Mouse (Mus musculus) hindbrain, embryonic 16.5 days (tissue): ENCODE measurements around the gene Tpcn1. TPM values are rescaled to one million over a fixed set of nuclear protein-coding genes. Genes with fewer than 3 reads are reported as not detected.

Experiments
- ATAC-seq: fragments of 200-750 bp; cut with Nextera tagmentation; 2 replicates; pipeline ENCODE4 v1.8.0; 2017; ENCODE audit warnings: moderate TSS enrichment, moderate library complexity
- H3K27ac ChIP-seq: fragments of 300-500 bp; sonication (generic); 2 replicates; pipeline ENCODE4 v1.5.1; 2014; ENCODE audit warnings: low read depth, mild to moderate bottlenecking, control low read depth, low read length, moderate library complexity
- H3K27me3 ChIP-seq: fragments of 300-500 bp; sonication (generic); replicated peaks from 2 replicates; pipeline ENCODE4 v1.6.1; 2014; ENCODE audit warnings: low read length; ENCODE audit not compliant: control insufficient read depth, insufficient read depth
- H3K36me3 ChIP-seq: fragments of 300-500 bp; sonication (generic); 2 replicates; pipeline ENCODE4 v1.6.1; 2014; ENCODE audit warnings: mild to moderate bottlenecking, low read length, moderate library complexity, mixed read lengths; ENCODE audit not compliant: control insufficient read depth, insufficient read depth
- H3K4me1 ChIP-seq: fragments of 300-500 bp; sonication (generic); 2 replicates; pipeline ENCODE4 v1.6.1; 2014; ENCODE audit warnings: low read depth, low read length; ENCODE audit not compliant: control insufficient read depth, insufficient read depth
- H3K4me2 ChIP-seq: fragments of 300-500 bp; sonication (generic); 2 replicates; pipeline ENCODE4 v1.6.1; 2014; ENCODE audit warnings: mild to moderate bottlenecking, low read length, control low read depth, moderate library complexity
- H3K4me3 ChIP-seq: fragments of 300-500 bp; sonication (generic); 2 replicates; pipeline ENCODE4 v1.5.1; 2014; ENCODE audit warnings: mild to moderate bottlenecking, low read length, control low read depth, moderate library complexity
- H3K9ac ChIP-seq: fragments of 300-500 bp; sonication (generic); 2 replicates; pipeline ENCODE4 v1.6.1; 2014; ENCODE audit warnings: low read depth, mild to moderate bottlenecking, control low read depth, low read length, moderate library complexity
- H3K9me3 ChIP-seq: fragments of 300-500 bp; sonication (generic); 2 replicates; pipeline ENCODE4 v1.6.1; 2014; ENCODE audit warnings: mild to moderate bottlenecking, low read length, moderate library complexity; ENCODE audit not compliant: control insufficient read depth
- WGBS: fragments of 180-500 bp; shearing (Covaris S2); extraction: QIAGEN DNeasy Blood & Tissue Kit; methylation state at CpG from one replicate; pipeline ENCODE4 v1.1.7; 2014; 5-methylcytosine and 5-hydroxymethylcytosine counted together
- polyA plus RNA-seq: library from polyadenylated mRNA; unstranded; fragments of >200 nt; fragmentation: Nextera tagmentation; extraction: Ambion mirVana; gene quantifications from 2 replicates; pipeline ENCODE4 v1.2.1, GENCODE M21; 2015

Gene Tpcn1
- polyA plus RNA-seq, 1 experiment from 2014 or later: 15.1 TPM

GRCm38 (mm10) chr5:120558762-120559161, 29.7 kb downstream of the Tpcn1 start:
- H3K27me3 ChIP-seq: no peaks in the 10 kb centered on the region
- ATAC-seq: no peak
- no peak overlapping the region for H3K9ac ChIP-seq
- no peaks in the 10 kb centered on the region for H3K9me3 ChIP-seq
- no peak overlapping the region for H3K27ac ChIP-seq
- WGBS: 64% methylated on average over 14 of the region's 14 CpGs
- H3K4me2 ChIP-seq: no peak overlapping the region
- peaks cover 17% of the 10 kb centered on the region for H3K4me1 ChIP-seq
- H3K36me3 ChIP-seq: peaks cover 8% of the 10 kb centered on the region
- no peak overlapping the region for H3K4me3 ChIP-seq

- 79% methylated on average over 8 of the region's 8 CpGs for WGBS
- Histone ChIP-seq H3K4me1 (peaks cover 17% of the 10 kb centered on the region), H3K9ac (0 out of 2 replicates have a peak overlapping the region, but pooled peaks have one; percentile 10), H3K27me3 (no peaks in the 10 kb centered on the region), H3K36me3 (peaks cover 11% of the 10 kb centered on the region), H3K4me3 (no peak overlapping the region), H3K27ac (no peak overlapping the region), H3K9me3 (no peaks in the 10 kb centered on the region), H3K4me2 (no peak overlapping the region)
- ATAC-seq: no peak
These were observed 30.4 kb downstream of the Tpcn1 start for GRCm38 (mm10) chr5:120558041-120558440.

GRCm38 (mm10) chr5:120555871-120556270, 32.6 kb downstream of the Tpcn1 start:
- no peaks in the 10 kb centered on the region for H3K9me3 ChIP-seq
- H3K4me3 ChIP-seq: no peak overlapping the region
- H3K27ac ChIP-seq: no peak overlapping the region
- H3K27me3 ChIP-seq: no peaks in the 10 kb centered on the region
- H3K4me2 ChIP-seq: no peak overlapping the region
- no peak for ATAC-seq
- peaks cover 15% of the 10 kb centered on the region for H3K36me3 ChIP-seq
- H3K4me1 ChIP-seq: peaks cover 10% of the 10 kb centered on the region
- no peak overlapping the region for H3K9ac ChIP-seq
- WGBS: 79% methylated on average over 24 of the region's 24 CpGs

GRCm38 (mm10) chr5:120550673-120551072, 37.8 kb downstream of the Tpcn1 start:
- Histone ChIP-seq H3K4me3 (no peak overlapping the region), H3K4me2 (no peak overlapping the region), H3K36me3 (peaks cover 18% of the 10 kb centered on the region), H3K27ac (no peak overlapping the region), H3K9ac (no peak overlapping the region), H3K9me3 (no peaks in the 10 kb centered on the region), H3K4me1 (no peaks in the 10 kb centered on the region), H3K27me3 (no peaks in the 10 kb centered on the region)
- no peak for ATAC-seq
- WGBS: 99% methylated on average over 5 of the region's 5 CpGs

GRCm38 (mm10) chr5:120550137-120550536, 38.3 kb downstream of the Tpcn1 start:
- no peaks in the 10 kb centered on the region for H3K27me3 ChIP-seq
- no peaks in the 10 kb centered on the region for H3K4me1 ChIP-seq
- H3K36me3 ChIP-seq: peaks cover 15% of the 10 kb centered on the region
- 94% methylated on average over 5 of the region's 5 CpGs for WGBS
- no peak overlapping the region for H3K9ac ChIP-seq
- H3K4me2 ChIP-seq: no peak overlapping the region
- H3K9me3 ChIP-seq: no peaks in the 10 kb centered on the region
- ATAC-seq: no peak
- no peak overlapping the region for H3K27ac ChIP-seq
- H3K4me3 ChIP-seq: no peak overlapping the region

- 68% methylated on average over 11 of the region's 11 CpGs for WGBS
- no peak overlapping the region for H3K4me3 ChIP-seq
- no peak overlapping the region for H3K27ac ChIP-seq
- H3K9ac ChIP-seq: no peak overlapping the region
- H3K4me1 ChIP-seq: no peaks in the 10 kb centered on the region
- no peaks in the 10 kb centered on the region for H3K27me3 ChIP-seq
- no peaks in the 10 kb centered on the region for H3K9me3 ChIP-seq
- no peak for ATAC-seq
- no peak overlapping the region for H3K4me2 ChIP-seq
- H3K36me3 ChIP-seq: peaks cover 10% of the 10 kb centered on the region
These were observed 40.1 kb downstream of the Tpcn1 start for GRCm38 (mm10) chr5:120548236-120548850.

- H3K9ac ChIP-seq: no peak overlapping the region
- ATAC-seq: no peak
- H3K27me3 ChIP-seq: no peaks in the 10 kb centered on the region
- H3K4me1 ChIP-seq: peaks cover 2% of the 10 kb centered on the region; the same call in 1 of the 2 replicates
- 0 out of 2 replicates have a peak, but pooled peaks cover 2% of the 10 kb centered on the region for H3K36me3 ChIP-seq
- H3K4me2 ChIP-seq: no peak overlapping the region
- peak overlapping the region; percentile 26 for H3K27ac ChIP-seq
- H3K4me3 ChIP-seq: no peak overlapping the region
- H3K9me3 ChIP-seq: no peaks in the 10 kb centered on the region
- WGBS: 60% methylated on average over 5 of the region's 5 CpGs
These were observed 51.8 kb downstream of the Tpcn1 start for GRCm38 (mm10) chr5:120536632-120537031.

GRCm38 (mm10) chr5:120536046-120536445, 52.4 kb downstream of the Tpcn1 start:
- Histone ChIP-seq H3K4me1 (peaks cover 2% of the 10 kb centered on the region; the same call in 1 of the 2 replicates), H3K4me3 (no peak overlapping the region), H3K9me3 (no peaks in the 10 kb centered on the region), H3K27me3 (no peaks in the 10 kb centered on the region), H3K36me3 (0 out of 2 replicates have a peak, but pooled peaks cover 2% of the 10 kb centered on the region), H3K27ac (peak overlapping the region; percentile 26), H3K4me2 (no peak overlapping the region), H3K9ac (no peak overlapping the region)
- 65% methylated on average over 13 of the region's 13 CpGs for WGBS
- ATAC-seq: peak; percentile 64

GRCm38 (mm10) chr5:120534686-120535075, 53.8 kb downstream of the Tpcn1 start:
- H3K36me3 ChIP-seq: 0 out of 2 replicates have a peak, but pooled peaks cover 2% of the 10 kb centered on the region
- H3K4me3 ChIP-seq: no peak overlapping the region
- H3K4me1 ChIP-seq: peaks cover 2% of the 10 kb centered on the region; the same call in 1 of the 2 replicates
- H3K9me3 ChIP-seq: no peaks in the 10 kb centered on the region
- H3K27me3 ChIP-seq: no peaks in the 10 kb centered on the region
- H3K27ac ChIP-seq: peak overlapping the region; percentile 78
- no peak overlapping the region for H3K4me2 ChIP-seq
- peak; percentile 70 for ATAC-seq
- H3K9ac ChIP-seq: no peak overlapping the region
- WGBS: 44% methylated on average over 2 of the region's 2 CpGs
